Mouse (Mus musculus) small intestine, adult 2 months (tissue): Measurements from ENCODE around the gene Slc6a18. TPM values are rescaled to one million over a fixed set of nuclear protein-coding genes. Genes with fewer than 3 reads are reported as not detected.
"Not testable (repeated sequence)": the region's sequence is repeated elsewhere in the genome, so short reads cannot be mapped to it uniquely, and the experiment has no call there.

Source experiments
- H3K27ac ChIP-seq: fragments of 200-500 bp; 2 replicates; pipeline ENCODE4 v1.5.1; 2012; ENCODE audit warnings: low read depth, low read length, control low read depth, inconsistent platforms; ENCODE audit not compliant: insufficient read depth
- H3K27me3 ChIP-seq: fragments of 200-500 bp; 2 replicates; pipeline ENCODE4 v1.6.1; 2012; ENCODE audit warnings: mild to moderate bottlenecking, moderate library complexity, low read length, inconsistent platforms; ENCODE audit not compliant: control insufficient read depth, insufficient read depth
- H3K36me3 ChIP-seq: fragments of 200-500 bp; 2 replicates; pipeline ENCODE4 v1.6.1; 2012; ENCODE audit warnings: mild to moderate bottlenecking, low read length, control low read depth, inconsistent platforms; ENCODE audit not compliant: control insufficient read depth, insufficient read depth
- H3K4me1 ChIP-seq: fragments of 200-500 bp; 2 replicates; pipeline ENCODE4 v1.6.1; 2012; ENCODE audit warnings: low read length, inconsistent platforms, mixed read lengths; ENCODE audit not compliant: control insufficient read depth, insufficient read depth, insufficient read length
- H3K4me3 ChIP-seq: fragments of 200-500 bp; 2 replicates; pipeline ENCODE4 v1.5.1; 2012; ENCODE audit warnings: low read depth, mild to moderate bottlenecking, control low read depth, inconsistent platforms, low read length, moderate library complexity
- CTCF ChIP-seq: fragments of 200-500 bp; IDR thresholded peaks from 2 replicates; pipeline ENCODE4 v1.5.1; 2012; ENCODE audit warnings: low read depth, mild to moderate bottlenecking, control low read depth, inconsistent platforms, low read length, moderate library complexity, mixed read lengths; ENCODE audit not compliant: insufficient replicate concordance, insufficient read length; ENCODE audit errors: extremely low read depth
- POLR2A ChIP-seq: fragments of 200-500 bp; IDR thresholded peaks from 2 replicates; pipeline ENCODE4 v1.6.1; 2012; ENCODE audit warnings: low read depth, mild to moderate bottlenecking, control low read depth, inconsistent platforms, low read length, moderate library complexity
- WGBS: fragments of 180-500 bp; shearing (Covaris S2); methylation state at CpG from one replicate; pipeline ENCODE4 v1.1.7; 2018; 5-methylcytosine and 5-hydroxymethylcytosine counted together
- polyA plus RNA-seq: library from polyadenylated mRNA; depleted of rRNA; stranded (reverse); fragments of >200 nt; gene quantifications from 2 replicates; pipeline ENCODE4 v1.2.3, GENCODE M21; 2012

Slc6a18 gene
- polyA plus RNA-seq, 1 experiment, result 0.81 TPM

- H3K4me3 ChIP-seq, result no peak overlapping the region
- TF ChIP-seq POLR2A (no peak), CTCF (no peak)
- WGBS, result 63% methylated on average over 3 of the region's 3 CpGs
- no peaks in the 10 kb centered on the region for H3K27me3 ChIP-seq
- H3K36me3 ChIP-seq, result no peaks in the 10 kb centered on the region
- H3K4me1 ChIP-seq, result peaks cover 38% of the 10 kb centered on the region; the same call in 1 of the 2 replicates
- H3K27ac ChIP-seq, result peak overlapping the region; percentile 80
These were observed 34.4 kb upstream of the Slc6a18 start for GRCm38 (mm10) chr13:73712228-73712627.

DNA sequence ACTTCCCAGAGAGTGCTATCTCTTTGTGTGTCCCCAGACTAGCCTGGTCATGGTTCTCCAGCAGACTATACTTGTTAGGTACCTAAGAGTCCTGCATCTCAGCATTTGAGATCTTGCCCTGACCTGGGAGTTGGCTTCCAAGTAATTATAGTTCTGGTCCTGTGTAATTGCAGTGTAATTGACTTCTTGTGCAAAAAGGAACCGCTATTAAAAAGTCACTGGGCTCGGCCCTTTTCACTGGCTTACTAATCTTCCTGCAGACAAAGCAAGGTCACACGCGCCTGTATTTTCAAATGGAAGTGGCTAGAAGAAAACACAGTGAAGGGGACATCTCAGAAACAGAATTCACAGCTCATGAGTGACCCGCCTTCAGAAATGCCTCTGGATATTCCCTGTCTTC lies 34.0 kb upstream of the Slc6a18 start:
- no peak for TF ChIP-seq CTCF
- no peak for TF ChIP-seq POLR2A
- peaks cover 38% of the 10 kb centered on the region; the same call in 1 of the 2 replicates for H3K4me1 ChIP-seq
- H3K27me3 ChIP-seq, result no peaks in the 10 kb centered on the region

GRCm38 (mm10) chr13:73711221-73711620 lies 33.4 kb upstream of the Slc6a18 start:
- Histone ChIP-seq H3K27ac (peak overlapping the region; percentile 80), H3K36me3 (no peaks in the 10 kb centered on the region), H3K27me3 (no peaks in the 10 kb centered on the region), H3K4me1 (peaks cover 38% of the 10 kb centered on the region; the same call in 1 of the 2 replicates), H3K4me3 (no peak overlapping the region)
- TF ChIP-seq CTCF (no peak), POLR2A (no peak)
- 28% methylated on average over 5 of the region's 5 CpGs for WGBS

More for the DNA sequence above, 34.0 kb upstream of the Slc6a18 start:
- H3K36me3 ChIP-seq, result no peaks in the 10 kb centered on the region
- 57% methylated on average over 5 of the region's 5 CpGs for WGBS
- no peak overlapping the region for H3K4me3 ChIP-seq
- H3K27ac ChIP-seq, result peak overlapping the region; percentile 80

DNA sequence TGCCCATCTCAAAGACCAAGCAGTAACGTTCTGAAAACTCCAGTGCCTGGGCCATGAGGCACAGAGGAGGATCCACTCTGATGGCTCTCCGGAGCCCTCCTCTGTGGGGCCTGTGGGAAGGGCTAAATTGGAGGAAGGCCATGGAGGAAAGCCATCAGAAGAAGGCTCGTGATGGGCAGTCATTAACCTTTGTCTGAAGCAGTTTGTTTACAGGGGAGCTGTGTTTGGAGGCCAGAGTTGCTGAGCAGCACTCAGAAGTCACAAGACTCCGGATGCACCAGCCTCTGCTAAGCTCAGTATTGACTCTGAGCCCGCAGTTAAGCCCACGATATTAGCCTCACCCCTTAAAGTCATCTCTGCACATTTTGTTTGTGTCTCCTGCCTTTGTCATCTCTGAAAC lies 31.7 kb upstream of the Slc6a18 start:
- Histone ChIP-seq H3K27me3 (no peaks in the 10 kb centered on the region), H3K36me3 (no peaks in the 10 kb centered on the region), H3K27ac (no peak overlapping the region), H3K4me1 (peaks cover 38% of the 10 kb centered on the region; the same call in 1 of the 2 replicates), H3K4me3 (no peak overlapping the region)
- no peak for TF ChIP-seq CTCF
- TF ChIP-seq POLR2A, result no peak
- WGBS, result 63% methylated on average over 6 of the region's 6 CpGs

- Histone ChIP-seq H3K27ac (no peak within 1 kb of the TSS), H3K4me1 (peaks cover 23% of the 10 kb centered on the region; the same call in 1 of the 2 replicates), H3K36me3 (no peaks in the 10 kb centered on the region), H3K4me3 (no peak within 1 kb of the TSS), H3K27me3 (no peaks in the 10 kb centered on the region)
- TF ChIP-seq CTCF (no peak), POLR2A (no peak)
- 90% methylated on average over 7 of the region's 7 CpGs for WGBS
These were observed 27.0 kb upstream of the Slc6a18 start, which contains the start of gene Slc6a19 for GRCm38 (mm10) chr13:73704694-73705325. Slc6a19 (minus strand) TSS chr13:73704865.

DNA sequence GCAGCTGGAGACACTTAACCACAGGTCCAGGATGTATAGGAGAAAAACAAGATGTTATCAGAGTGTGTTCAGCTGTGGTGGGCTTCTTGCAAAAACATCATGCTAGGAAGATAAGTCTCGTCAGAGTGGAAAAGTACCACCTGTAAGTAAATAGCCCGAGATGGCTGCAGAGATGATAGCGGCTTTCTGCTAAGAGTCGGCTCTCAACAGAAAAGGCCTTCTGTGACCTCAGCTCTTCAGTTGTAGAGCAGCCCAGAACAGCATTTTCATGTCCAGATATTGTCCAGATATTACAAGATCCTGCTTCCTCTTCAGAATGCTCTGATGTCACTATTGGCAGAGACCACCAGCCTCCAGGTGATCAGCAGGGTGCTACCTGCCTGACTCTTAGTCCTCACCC lies 25.7 kb upstream of the Slc6a18 start:
- not testable (repeated sequence) for H3K4me3 ChIP-seq, H3K36me3 ChIP-seq, H3K27ac ChIP-seq, H3K27me3 ChIP-seq
- WGBS, result 80% methylated on average over 4 of the region's 4 CpGs
- peaks cover 13% of the 10 kb centered on the region; the same call in 1 of the 2 replicates for H3K4me1 ChIP-seq

GRCm38 (mm10) chr13:73702776-73703175 lies 25.0 kb upstream of the Slc6a18 start:
- Histone ChIP-seq H3K27me3 (no peaks in the 10 kb centered on the region), H3K4me1 (peaks cover 9% of the 10 kb centered on the region; the same call in 1 of the 2 replicates), H3K27ac (no peak overlapping the region), H3K36me3 (peaks cover 10% of the 10 kb centered on the region; the same call in 1 of the 2 replicates), H3K4me3 (no peak overlapping the region)
- TF ChIP-seq CTCF (no peak), POLR2A (no peak)
- WGBS, result 83% methylated on average over 4 of the region's 4 CpGs
